Mouse (Mus musculus) adrenal gland, adult 8-10 months (tissue): ENCODE measurements around the gene Hs3st6. TPM values are rescaled to one million over a fixed set of nuclear protein-coding genes. Genes with fewer than 3 reads are reported as not detected.

Experiments
- DNase-seq: peaks from one replicate; pipeline ENCODE4 v3.0.0; 2022
- total RNA-seq, 4 experiments: library from RNA; stranded (reverse); gene quantifications; 2 replicates each; pipeline ENCODE4 v1.2.4; 2022

The Hs3st6 gene
- total RNA-seq, 4 experiments from 2014 or later = 1.7 to 2.8 (median 2.4) TPM

DNA sequence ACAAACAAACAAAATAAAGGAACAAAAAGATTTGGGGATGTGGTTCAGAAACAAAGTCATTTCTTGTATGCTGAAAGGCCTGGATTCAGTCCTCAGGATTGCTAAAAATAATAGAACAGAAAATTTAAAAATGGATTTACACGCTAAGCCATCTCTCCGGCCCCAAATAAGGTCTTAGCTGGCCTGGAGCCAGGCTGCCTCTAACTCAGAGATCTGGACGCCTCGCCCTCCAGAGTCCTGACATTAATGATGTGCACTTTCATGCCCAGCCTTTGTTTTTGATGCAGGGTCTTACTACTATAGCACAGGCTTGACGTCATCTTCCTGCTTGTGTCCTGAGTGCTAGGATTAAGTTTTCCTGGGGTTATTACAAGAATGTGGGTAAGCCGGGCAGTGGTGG, 23.7 kb upstream of the Hs3st6 start:
- no peak for DNase-seq

DNA sequence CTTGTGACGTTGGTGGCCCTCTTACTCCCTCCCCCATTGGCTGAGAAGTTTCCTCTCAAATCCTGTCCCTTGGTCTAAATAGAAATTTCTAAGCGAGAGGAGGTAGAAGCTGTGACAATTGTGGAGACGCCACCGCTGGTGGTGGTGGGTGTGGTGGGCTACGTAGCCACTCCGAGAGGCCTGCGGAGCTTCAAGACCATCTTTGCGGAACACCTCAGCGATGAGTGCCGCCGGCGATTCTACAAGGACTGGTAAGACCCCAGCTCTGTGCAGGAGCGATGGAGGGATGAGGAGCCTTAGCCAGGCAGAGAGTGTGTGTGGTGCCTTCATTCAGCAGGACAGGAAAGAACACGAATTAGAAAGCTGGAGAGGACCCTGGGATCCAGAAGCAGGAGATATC, 22.0 kb upstream of the Hs3st6 start:
- no peak for DNase-seq

DNA sequence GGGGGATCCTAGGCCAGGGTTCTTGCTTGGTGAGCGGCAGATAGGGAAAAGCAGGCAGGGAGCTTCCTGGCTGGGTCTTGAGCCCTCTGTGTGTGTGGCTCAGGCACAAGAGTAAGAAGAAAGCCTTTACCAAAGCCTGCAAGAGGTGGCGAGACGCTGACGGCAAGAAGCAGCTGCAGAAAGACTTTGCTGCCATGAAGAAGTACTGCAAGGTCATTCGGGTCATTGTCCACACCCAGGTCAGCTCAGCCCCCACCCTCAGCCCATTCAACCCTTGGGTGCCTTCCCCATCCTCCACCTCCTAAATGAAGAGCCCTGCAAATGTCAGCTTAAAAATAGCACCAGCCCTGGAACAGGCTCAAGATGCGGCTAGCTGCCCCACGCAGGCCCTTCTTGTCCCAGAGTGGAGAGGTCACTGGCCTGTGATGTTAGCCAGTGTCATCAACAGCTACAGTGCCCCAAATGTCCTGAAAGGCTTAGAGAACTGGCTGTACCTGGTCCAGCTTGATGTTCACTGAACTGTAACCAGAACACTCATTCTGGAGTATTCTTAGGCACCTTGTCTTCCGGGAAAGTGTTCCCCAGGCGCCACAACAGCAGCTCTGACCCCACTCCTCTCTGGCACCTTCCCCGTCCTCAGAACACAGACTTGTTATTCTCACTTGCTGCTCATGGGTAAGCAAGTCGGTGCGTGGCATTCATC, 20.4 kb upstream of the Hs3st6 start:
- no peak for DNase-seq

DNA sequence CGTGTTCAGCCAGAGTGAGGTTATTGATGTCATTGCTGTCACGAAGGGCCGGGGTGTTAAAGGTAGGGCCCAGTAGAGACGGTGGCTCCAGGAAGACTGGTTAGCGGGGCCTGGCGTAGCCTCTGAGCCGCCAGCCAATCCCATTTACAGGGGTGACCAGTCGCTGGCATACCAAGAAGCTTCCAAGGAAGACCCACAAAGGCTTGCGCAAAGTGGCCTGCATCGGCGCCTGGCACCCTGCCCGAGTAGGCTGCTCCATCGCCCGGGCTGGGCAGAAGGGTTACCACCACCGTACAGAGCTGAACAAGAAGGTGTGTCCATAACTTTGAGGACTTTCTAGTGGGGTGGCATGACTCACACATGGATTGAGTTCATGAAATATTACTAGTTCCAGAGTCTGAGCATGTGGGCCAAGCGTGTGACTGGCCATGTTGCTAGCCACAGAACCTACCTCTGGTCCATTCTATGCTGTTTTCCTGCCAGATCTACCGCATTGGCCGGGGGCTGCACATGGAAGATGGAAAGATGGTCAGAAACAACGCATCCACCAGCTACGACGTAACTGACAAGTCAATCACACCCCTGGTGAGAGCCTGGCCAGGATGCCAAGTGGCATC, 19.2 kb upstream of the Hs3st6 start:
- DNase-seq = no peak

DNA sequence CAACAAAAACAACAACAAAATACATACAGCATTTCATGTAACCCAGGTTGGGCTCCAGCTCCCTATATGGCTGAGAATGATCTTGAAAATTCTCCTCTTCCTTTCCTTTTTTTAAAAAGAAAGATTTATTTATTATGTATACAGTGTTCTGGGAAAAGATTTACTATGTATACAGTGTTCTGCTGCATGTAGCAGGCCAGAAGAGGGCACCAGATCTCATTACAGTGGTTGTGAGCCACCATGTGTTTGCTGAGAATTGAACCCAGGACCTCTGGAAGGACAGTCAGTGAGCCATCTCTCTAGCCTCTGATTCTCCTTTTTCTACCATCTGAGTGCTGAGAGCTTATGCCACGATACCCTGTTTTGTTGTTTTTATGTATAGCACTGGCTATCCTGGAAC, 18.3 kb upstream of the Hs3st6 start:
- no peak for DNase-seq

DNA sequence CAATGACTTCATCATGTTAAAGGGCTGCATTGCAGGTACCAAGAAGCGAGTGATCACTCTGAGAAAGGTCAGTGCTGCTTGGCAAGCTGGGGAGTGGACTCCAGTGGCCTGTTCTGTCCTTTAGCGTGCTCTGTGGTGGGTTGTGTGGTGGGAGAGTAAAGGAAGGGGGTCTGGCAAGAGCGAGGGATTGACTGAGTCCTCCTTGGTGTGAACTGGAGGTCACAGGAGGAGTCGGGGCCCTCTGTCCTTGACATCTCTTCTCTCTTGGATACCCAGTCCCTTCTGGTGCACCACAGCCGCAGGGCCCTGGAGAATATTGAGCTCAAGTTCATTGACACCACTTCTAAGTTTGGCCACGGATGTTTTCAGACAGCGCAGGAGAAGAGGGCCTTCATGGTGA, 17.3 kb upstream of the Hs3st6 start:
- DNase-seq = no peak

DNA sequence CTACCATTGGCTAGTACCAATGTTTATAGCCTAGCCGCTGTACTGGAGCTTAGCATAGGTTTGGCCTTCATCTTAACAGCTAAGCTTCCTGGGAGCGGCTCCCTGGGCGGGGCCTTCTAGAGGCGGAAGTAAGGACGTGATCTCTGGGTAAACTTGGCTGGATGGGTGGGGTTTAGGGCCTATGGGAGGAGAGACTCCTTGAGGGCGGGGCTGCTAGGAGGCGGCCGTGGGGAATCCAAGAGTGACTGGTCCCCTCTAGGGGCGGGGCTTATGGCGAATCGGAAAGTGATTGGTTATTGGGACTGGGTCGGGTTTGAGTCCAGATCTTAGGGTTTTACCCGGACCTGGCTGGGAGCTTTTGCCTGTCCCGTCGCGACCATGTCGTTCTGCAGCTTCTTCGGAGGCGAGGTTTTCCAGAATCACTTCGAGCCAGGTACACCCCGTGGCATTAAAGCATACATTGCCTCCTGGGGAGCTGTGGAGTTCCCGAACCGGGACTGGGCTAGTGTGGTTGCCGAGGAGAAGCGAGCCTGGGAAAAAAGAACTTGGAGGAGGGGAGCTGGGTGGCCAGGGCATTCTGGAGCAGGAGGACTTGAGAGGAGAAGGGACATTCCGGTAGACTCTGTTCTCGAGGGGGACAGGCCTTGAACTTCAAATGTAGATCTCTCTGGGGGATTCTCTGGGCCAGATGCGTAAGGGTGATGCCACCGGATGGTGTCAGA, 16.3 kb upstream of the Hs3st6 start, which contains the start of gene Msrb1:
Gene Msrb1, plus strand, starts transcription at position 313 of the 722 bp plus-strand sequence.
- DNase-seq = peak; percentile 98

DNA sequence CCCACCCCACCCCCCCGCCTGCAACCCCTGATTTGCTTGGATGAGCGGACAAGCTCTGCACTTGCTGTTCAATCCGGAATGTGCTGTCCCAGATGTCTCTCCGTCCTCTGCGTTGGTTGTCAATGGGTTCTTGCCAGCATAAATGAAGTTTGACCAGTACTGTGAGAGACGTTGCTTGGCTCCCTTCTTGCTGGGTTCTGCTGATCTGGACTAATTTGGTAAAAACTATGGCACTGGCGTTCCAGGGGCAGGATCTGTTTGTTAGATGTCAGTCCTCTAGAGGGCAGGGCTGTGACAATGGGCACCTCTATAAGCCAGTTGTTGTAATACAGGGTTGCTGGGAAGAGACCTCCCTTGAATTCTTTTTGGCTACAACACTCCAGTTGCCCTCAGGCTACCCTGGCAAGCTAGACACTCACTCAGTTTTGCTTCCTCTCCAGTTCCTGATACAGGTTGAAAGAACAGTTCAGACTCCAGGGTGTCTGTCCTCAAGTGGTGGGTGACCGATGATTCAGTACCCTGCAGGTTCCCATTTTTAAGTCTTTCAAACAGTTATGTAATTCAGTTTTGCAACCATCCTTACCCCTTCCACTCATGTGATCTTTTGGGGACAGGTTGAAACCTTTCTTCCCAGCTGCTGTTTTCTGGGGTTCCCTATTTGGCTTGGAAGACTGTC, 15.5 kb upstream of the Hs3st6 start:
- no peak for DNase-seq

DNA sequence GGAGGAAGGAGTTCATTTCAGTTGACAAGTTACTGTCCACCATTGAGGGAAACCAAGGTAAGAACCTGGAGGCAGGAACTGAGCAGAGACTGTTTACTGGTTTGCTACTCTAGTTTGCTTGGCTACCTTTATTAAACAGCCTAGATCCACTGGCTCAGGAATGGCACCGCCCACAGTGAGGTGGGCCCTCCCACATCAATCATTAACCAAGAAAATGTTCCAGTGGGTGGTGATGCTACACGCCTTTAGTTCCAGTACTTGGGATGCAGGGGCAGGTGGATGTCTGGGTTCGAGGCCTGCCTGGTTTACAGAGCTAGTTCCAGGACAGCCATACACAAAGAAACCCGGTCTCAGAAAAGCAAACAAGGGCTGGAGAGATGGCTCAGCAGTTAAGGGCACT, 14.6 kb upstream of the Hs3st6 start:
- DNase-seq = no peak

DNA sequence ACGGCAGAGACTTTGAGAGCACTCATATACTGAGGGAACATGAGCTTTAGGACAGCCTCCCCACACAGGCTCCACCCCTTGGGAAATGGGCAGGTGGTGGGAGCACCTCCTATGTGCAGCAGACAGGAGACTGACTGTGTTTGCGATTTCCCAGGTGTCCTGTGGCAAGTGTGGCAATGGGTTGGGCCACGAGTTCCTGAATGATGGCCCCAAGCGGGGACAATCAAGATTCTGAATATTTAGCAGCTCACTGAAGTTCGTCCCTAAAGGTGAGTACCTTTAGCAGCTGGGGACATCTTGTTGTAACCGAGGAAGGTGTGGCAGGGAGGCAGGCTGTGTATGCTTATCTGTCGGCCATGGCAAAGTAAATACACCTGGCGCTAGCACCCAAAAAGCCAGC, 12.9 kb upstream of the Hs3st6 start:
- DNase-seq = no peak

DNA sequence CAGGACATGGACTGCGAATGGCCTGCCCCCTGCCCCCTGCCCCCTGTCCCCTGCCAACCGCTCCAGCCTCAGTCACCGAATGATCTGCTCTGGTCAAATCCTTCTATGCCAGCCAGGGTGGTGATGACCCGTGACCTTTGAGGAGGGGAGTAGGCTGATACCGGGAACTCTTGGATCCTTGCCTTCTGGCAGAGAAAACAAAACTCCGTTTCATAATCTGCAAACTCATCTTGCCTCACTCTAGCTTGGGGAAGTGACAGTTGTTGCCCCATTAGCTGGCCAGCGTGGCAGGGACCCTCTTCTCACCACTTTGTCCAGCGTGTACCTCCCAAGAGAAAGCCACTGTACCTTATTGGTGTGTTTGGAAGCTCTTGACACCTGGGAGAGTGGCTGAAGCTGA, 10.5 kb upstream of the Hs3st6 start:
- DNase-seq = no peak

DNA sequence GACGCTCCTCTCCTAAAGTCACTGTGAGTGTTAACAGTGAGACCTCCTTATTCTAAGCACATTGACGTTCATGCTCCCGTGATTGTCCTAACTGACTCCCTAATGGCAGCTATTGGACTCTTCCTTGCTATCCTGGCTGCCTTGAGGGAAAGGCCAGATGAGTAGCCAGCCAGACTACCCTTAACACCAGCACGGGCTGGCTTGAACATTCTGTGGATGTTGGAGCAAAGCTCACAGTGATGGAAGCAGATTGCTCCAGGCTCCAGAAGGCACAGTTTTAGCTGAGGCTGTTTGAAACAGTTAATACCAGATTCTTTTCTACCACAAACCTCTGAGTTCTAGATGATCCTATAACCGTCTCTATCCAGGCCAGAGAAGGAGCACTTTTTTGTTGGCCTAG, 8.9 kb upstream of the Hs3st6 start:
- DNase-seq = no peak

DNA sequence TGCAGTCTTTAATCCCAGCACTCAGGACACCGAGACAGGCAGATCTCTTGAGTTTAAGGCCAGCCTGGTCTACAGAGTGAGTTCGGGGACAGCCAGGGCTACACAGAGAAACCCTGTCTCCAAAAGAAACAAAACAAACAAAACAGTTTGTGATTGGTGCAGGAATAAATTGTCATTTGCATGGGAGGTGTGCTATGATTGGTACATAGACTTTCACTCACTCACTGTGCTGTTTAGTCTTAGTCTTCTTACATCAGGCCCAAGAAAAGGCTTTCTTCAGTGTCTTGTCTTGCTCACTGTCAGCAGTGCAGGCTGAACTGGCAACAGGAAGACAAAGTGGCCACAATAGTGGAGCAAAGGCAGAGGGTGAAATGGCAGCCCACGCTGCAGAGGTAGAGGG, 8.4 kb upstream of the Hs3st6 start:
- no peak for DNase-seq

DNA sequence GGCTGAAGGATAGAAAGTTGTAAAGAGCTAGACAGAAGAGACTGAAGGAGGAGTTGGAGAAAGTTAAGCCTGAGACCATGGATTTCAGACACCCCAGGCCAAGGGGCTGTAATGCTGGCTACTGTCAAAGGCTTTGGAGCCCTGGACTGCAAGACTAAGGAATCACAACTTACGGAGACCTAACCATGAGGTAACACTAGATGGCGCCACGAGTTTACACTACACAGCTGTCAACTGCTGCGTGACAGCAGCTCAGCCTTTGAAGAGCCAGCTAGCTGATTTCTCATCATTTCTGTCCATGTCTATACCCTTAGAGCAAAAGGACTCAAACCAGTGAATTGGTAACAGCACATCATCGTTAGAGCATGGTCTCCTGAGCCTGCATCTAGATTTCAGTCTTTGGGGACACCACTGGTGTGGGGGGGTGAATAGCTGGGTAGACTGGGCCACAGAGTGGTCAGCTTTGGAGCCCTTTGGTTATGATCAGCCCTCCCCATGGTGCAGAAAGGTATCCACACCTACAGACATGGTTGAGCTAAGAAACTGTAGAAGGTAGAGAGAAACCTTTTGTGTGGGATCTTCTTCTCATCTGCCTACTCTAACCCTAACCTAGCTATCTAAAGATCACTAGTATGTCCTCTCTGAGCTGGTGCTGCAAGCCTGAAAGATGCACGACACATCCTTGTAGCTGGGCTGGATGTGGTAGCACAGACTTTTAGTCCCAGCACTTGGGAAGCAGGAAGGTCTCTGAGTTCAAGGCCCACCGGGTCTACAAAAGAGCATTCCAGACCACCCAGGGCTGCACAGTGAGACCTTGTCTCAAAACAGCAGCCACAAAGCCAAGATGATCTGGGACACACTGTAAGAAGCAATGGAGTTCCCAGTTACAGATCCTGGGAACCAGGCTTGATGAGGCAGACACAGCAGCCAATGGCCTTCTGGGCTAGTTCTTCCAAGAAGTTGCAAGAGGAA, 7.0 kb upstream of the Hs3st6 start:
- DNase-seq = peak; percentile 73

DNA sequence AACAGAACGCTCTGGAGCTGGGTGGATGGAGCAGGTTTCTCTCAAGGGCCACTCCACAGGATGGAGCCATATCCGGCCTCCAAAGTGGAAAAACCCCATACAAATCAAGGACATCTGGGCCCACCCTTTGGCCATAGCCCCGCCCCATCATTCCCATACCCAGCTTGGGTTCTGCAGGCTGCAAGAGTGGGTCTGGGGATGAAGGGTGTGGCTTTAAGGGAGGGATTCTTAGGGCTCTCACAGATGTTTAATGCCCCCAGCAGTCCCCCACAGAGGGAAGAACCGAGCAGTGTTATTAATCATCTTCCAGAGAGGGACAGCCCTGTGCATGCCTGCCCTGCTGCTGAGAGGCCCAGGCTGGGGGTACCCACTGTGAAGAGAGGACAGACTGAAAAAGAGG, 5.8 kb upstream of the Hs3st6 start:
- no peak for DNase-seq

DNA sequence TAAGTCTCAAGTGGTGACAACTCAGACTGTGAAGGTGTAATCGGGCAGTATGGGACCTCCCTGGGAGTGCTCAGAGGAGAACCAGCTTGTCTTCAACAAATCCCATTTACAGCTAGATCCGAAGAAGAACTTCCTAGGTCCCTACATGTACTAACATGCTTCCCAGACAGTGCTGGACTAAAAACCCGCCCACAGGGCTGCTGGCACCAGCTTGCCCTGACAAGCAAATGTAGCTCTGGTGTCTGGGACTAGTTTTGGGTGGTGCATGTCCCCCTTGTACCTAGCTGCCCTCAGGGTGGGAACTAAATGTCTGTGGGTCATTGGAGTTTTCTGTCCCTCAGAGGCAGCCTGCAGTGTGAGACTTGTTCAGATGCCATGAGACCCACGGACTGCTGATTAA, 1.3 kb upstream of the Hs3st6 start:
- no peak for DNase-seq

DNA sequence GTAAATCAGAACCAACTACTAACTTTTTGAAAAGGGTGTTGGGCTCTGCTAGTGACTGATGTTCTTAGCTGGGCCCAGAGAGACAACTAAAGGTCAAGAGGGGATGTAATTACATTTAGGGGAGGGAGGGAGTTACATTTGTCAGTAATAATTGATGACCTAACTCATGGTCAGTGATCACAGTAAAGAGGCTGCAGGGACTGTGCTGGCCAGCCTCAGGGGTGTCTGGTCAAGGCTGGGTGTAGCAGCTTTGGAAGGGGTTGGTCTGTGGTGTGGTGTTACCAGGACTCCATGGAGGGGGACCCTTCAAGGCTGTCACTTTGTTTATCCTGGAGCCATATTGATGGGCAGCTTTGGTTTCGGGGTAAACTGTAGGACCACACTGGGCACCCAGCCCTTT, 4.6 kb downstream of the Hs3st6 start:
- no peak for DNase-seq

DNA sequence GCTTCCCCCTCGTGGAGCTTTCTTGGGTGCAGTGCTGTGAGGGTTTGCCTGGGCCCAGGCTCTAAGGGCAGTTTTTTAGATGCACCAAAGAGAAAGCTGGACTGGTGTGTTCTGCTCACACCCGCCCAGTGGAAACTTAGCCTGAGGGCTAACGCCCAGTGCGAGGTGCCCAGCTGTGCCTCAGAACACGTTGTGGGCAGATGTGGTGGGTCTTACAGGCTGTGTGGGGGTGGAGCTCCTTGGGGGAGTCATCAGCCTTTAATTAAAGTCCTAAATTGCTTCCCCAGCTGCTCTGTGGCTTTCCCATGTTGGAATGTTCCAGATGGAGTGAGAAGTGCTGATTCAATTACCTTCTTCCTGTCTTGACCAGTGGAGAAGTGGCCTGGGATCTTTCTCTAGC, 8.3 kb downstream of the Hs3st6 start:
- no peak for DNase-seq

DNA sequence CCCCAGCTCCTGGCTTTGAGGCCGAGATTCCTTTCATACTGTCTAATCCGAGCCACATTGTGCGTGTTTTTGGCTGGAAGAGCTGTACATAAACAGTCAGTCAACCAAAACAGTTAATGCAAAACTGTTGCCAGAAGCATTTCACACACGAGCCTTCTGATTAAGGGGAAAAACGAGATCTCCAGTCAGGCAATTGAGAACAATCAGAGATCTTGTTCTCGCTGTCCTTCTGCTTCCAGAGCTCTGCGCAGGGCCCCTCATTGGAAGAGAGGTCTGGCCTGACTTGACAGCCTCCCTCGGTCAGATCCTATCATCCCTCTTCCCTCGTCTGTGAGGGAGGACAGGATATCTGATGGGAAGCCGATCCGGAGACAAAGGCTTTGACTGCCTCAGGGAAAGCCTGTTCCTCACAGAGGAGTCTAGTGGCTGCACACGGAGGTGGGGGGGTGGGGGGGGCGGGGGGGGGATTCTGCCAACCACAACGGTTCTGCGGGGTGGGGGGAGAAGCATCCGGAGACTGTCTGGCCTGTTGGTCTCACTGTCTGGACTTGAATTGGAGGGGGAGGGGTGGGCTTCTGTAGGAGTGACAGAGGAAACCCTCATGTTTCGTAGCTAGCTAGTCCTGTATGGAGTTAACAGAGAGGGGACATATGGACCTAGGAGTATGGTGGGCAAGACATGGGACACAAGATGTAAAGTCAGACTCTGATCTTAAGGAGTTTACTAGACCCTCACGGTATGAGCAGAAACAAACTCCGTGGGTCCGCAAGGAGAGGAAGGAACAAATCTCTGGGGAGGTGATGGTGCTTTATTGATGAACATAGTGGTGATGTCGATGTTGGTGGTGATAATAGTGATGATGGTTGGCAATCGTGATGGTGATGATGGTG, 12.5 kb downstream of the Hs3st6 start:
- DNase-seq = no peak

DNA sequence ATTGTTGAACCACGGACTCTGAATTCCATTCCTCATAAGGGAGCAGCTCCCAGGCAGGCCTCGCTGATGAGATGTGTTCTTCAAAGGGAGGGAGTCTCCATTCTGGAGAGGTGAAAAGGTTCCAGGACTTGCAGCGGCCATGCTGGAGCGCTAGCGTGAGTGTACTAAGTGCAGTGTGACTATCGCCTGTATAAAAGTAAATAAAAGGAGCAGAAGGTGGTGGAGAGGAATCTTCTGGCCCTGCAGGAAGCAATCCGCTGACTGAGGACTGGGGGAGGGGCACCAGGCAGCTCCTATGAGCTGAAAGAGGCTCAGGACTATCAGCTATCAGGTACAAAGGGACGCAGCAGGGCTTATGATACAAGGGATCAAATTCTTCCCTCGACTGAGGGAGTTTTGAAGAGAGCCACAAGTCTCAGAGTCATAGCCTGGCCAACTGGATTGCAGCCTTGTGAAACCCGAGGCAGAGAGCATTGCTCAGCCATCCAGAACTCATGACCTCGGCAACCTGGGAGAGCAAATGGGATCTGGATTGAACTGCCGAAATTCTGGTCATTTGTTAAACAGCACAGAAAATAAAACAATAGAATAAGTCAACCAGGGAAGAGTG, 13.6 kb downstream of the Hs3st6 start:
- DNase-seq = no peak

DNA sequence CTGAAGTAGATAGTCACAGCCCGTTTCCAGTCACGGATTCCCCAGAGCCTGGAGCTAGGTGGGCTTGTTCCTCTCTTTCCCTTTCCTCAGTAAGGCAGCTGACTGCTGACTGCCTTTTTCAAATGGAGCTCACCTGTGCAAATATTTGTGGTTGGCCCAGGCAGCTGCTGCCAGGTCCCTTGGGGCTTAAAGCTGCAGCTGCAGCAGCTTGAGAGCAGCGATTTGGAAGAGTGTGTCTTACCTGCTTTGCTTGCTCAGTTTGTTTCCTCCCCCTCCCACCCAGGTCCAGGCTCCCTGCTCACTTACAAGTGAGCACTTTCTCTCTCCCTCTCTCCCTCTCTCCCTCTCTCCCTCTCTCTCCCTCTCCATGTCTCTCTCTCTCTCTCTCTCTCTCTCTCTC, 16.4 kb downstream of the Hs3st6 start:
- DNase-seq = no peak
